31 mouse cellular contexts compared by ENCODE assay signal in genomic region chr1:137376685-137377084, GRCm38 (mm10).
DNase-seq lines count a peak whose midpoint lies in the region; ATAC-seq lines count a peak whose summit lies in the region.
"Had no signal": no experiment of that assay in that cellular context is flagged by ENCODE, and none has a peak within 500 bp of the region (broad histone marks: within the 10 kb centered on the region; RNA-seq: fewer than 3 reads in every experiment).

No protein-coding gene starts in this region.

- H3K36me3 ChIP-seq in kidney, embryonic 15.5 days, result no peaks in the 10 kb centered on the region
- no peaks in the 10 kb centered on the region for H3K36me3 ChIP-seq in limb, embryonic 12.5 days
- H3K36me3 ChIP-seq in limb, embryonic 10.5 days, result no peaks in the 10 kb centered on the region
- no peaks in the 10 kb centered on the region for H3K36me3 ChIP-seq in limb, embryonic 15.5 days
- H3K36me3 ChIP-seq: embryonic facial prominence, embryonic 10.5 days; embryonic facial prominence, embryonic 13.5 days; forebrain, embryonic 12.5 days; forebrain, embryonic 15.5 days; G1E; heart, embryonic 10.5 days; heart, embryonic 13.5 days had no signal

- ATAC-seq in kidney, embryonic 15.5 days (replicated peaks; ENCODE audit: low FRiP score), result peak; percentile 68
- ATAC-seq in limb, embryonic 12.5 days (ENCODE audit: insufficient number of reproducible peaks, insufficient read depth, low FRiP score, low TSS enrichment, low read depth), result 0 out of 2 replicates have a peak, but pooled peaks have one; percentile 28
- 0 out of 2 replicates have a peak, but pooled peaks have one; percentile 36 for ATAC-seq in limb, embryonic 15.5 days (ENCODE audit: insufficient number of reproducible peaks, low FRiP score, low TSS enrichment, low read depth)
- ATAC-seq in activated CD4-positive, CD25-positive, alpha-beta regulatory T cell, adult 4 months, result no peak
- ATAC-seq: forebrain, embryonic 15.5 days; hindbrain, postnatal 0 days; Patski had no signal

- no peak overlapping the region for H3K4me2 ChIP-seq in kidney, embryonic 15.5 days
- H3K4me2 ChIP-seq in limb, embryonic 12.5 days, result no peak overlapping the region
- no peak overlapping the region for H3K4me2 ChIP-seq in limb, embryonic 15.5 days
- H3K4me2 ChIP-seq: embryonic facial prominence, embryonic 13.5 days; forebrain, embryonic 12.5 days; forebrain, embryonic 15.5 days; heart, embryonic 13.5 days; hindbrain, embryonic 14.5 days had no signal

- no peaks in the 10 kb centered on the region for H3K27me3 ChIP-seq in kidney, embryonic 15.5 days
- no peaks in the 10 kb centered on the region; the same call in 1 of the 2 replicates for H3K27me3 ChIP-seq in limb, embryonic 12.5 days
- H3K27me3 ChIP-seq in limb, embryonic 10.5 days (ENCODE audit: low read depth, poor library complexity, severe bottlenecking), result no peaks in the 10 kb centered on the region
- H3K27me3 ChIP-seq in limb, embryonic 15.5 days, result no peaks in the 10 kb centered on the region
- H3K27me3 ChIP-seq: CH12.LX; embryonic facial prominence, embryonic 13.5 days; forebrain, embryonic 12.5 days; forebrain, embryonic 15.5 days; heart, embryonic 13.5 days; Patski had no signal

- DNase-seq in kidney, postnatal 25 days, result no peak
- no peak for DNase-seq in limb, embryonic 10.5 days (ENCODE audit: low spot score)
- DNase-seq: adrenal gland, adult 2 months; adrenal gland, postnatal 25 days; B cell, adult 2 months; cerebellum, adult 11-12 months; cerebellum, adult 8-10 months; cerebellum, postnatal 10 days; cerebellum, postnatal 36 days; embryo, embryonic 11 days; gastrocnemius, postnatal 10 days; gastrocnemius, postnatal 36 days; heart, adult 2 months; heart, postnatal 14 days; heart, postnatal 4 days had no signal

- H3K9ac ChIP-seq in kidney, embryonic 15.5 days, result no peak overlapping the region
- no peak overlapping the region for H3K9ac ChIP-seq in limb, embryonic 12.5 days (replicated peaks)
- no peak overlapping the region for H3K9ac ChIP-seq in limb, embryonic 15.5 days
- H3K9ac ChIP-seq: embryonic facial prominence, embryonic 13.5 days; forebrain, embryonic 12.5 days; forebrain, embryonic 15.5 days; heart, embryonic 13.5 days; hindbrain, embryonic 14.5 days had no signal

- no peak overlapping the region for H3K4me3 ChIP-seq in kidney, embryonic 15.5 days (replicated peaks)
- no peak overlapping the region for H3K4me3 ChIP-seq in limb, embryonic 12.5 days (replicated peaks)
- no peak overlapping the region for H3K4me3 ChIP-seq in limb, embryonic 10.5 days
- no peak overlapping the region for H3K4me3 ChIP-seq in limb, embryonic 15.5 days
- H3K4me3 ChIP-seq: embryonic facial prominence, embryonic 10.5 days; embryonic facial prominence, embryonic 13.5 days; erythroblast, embryonic 14.5 days; forebrain, embryonic 12.5 days; forebrain, embryonic 15.5 days; heart, adult 2 months; heart, embryonic 10.5 days; heart, embryonic 13.5 days had no signal

- peaks cover 26% of the 10 kb centered on the region for H3K4me1 ChIP-seq in kidney, embryonic 15.5 days
- H3K4me1 ChIP-seq in limb, embryonic 12.5 days (replicated peaks), result peaks cover 42% of the 10 kb centered on the region
- peaks cover 48% of the 10 kb centered on the region for H3K4me1 ChIP-seq in limb, embryonic 10.5 days
- H3K4me1 ChIP-seq in limb, embryonic 15.5 days, result peaks cover 14% of the 10 kb centered on the region; the same call in 1 of the 2 replicates

- 0 out of 2 replicates have a peak overlapping the region, but pooled peaks have one; percentile 10 for H3K27ac ChIP-seq in kidney, embryonic 15.5 days
- peak overlapping the region; percentile 7; the same call in 1 of the 2 replicates for H3K27ac ChIP-seq in limb, embryonic 12.5 days
- no peak overlapping the region for H3K27ac ChIP-seq in limb, embryonic 10.5 days
- H3K27ac ChIP-seq in limb, embryonic 15.5 days, result no peak overlapping the region
- H3K27ac ChIP-seq: embryonic facial prominence, embryonic 10.5 days; embryonic facial prominence, embryonic 13.5 days; forebrain, embryonic 12.5 days; heart, adult 2 months; heart, embryonic 10.5 days; heart, embryonic 13.5 days; hindbrain, embryonic 14.5 days; hindbrain, postnatal 0 days had no signal

- 12% methylated on average over 10 of the region's 10 CpGs for WGBS in kidney, embryonic 15.5 days
- 22% methylated on average over 10 of the region's 10 CpGs for WGBS in limb, embryonic 12.5 days
- WGBS in limb, embryonic 10.5 days, result 39% methylated on average over 10 of the region's 10 CpGs
- 27% methylated on average over 10 of the region's 10 CpGs for WGBS in limb, embryonic 15.5 days

- no peaks in the 10 kb centered on the region for H3K9me3 ChIP-seq in kidney, embryonic 15.5 days (replicated peaks)
- H3K9me3 ChIP-seq in limb, embryonic 12.5 days, result no peaks in the 10 kb centered on the region
- no peaks in the 10 kb centered on the region for H3K9me3 ChIP-seq in limb, embryonic 10.5 days (replicated peaks)
- no peaks in the 10 kb centered on the region for H3K9me3 ChIP-seq in limb, embryonic 15.5 days
- H3K9me3 ChIP-seq: embryonic facial prominence, embryonic 10.5 days; embryonic facial prominence, embryonic 13.5 days; forebrain, embryonic 12.5 days; forebrain, embryonic 15.5 days; heart, embryonic 10.5 days; heart, embryonic 13.5 days had no signal

Comparison
In these comparisons a context has a peak if more than half of its experiments do, and no peak if none do; other contexts are left out.
1. H3K27ac ChIP-seq: peak in kidney, embryonic 15.5 days (single experiment) and limb, embryonic 12.5 days (single experiment); none in limb, embryonic 10.5 days (single experiment) and limb, embryonic 15.5 days (single experiment).